Mouse (Mus musculus) ES-Bruce4 (cell line): ENCODE results near the gene Esrrg. TPM values are rescaled to one million over a fixed set of nuclear protein-coding genes. Genes with fewer than 3 reads are reported as not detected.

Experiments
- H3K27ac ChIP-seq: 2 replicates; pipeline ENCODE4 v1.5.1; 2012; ENCODE audit warnings: low read length, inconsistent platforms; ENCODE audit not compliant: insufficient read depth
- H3K27me3 ChIP-seq: 2 replicates; pipeline ENCODE4 v1.6.1; 2012; ENCODE audit warnings: mild to moderate bottlenecking, low read length, inconsistent platforms; ENCODE audit not compliant: control insufficient read depth, poor library complexity, insufficient read depth, severe bottlenecking
- H3K36me3 ChIP-seq: 2 replicates; pipeline ENCODE4 v1.6.1; 2012; ENCODE audit warnings: inconsistent platforms, mild to moderate bottlenecking, low read length, moderate library complexity; ENCODE audit not compliant: control insufficient read depth, poor library complexity, insufficient read depth, severe bottlenecking
- H3K4me1 ChIP-seq: one replicate; pipeline ENCODE4 v1.8.1; 2011; ENCODE audit warnings: low read length; ENCODE audit not compliant: control insufficient read depth, insufficient read depth
- H3K4me3 ChIP-seq: 2 replicates; pipeline ENCODE4 v1.5.1; 2011; ENCODE audit warnings: low read depth, mild to moderate bottlenecking, low read length
- H3K9ac ChIP-seq: 2 replicates; pipeline ENCODE4 v1.6.1; 2012; ENCODE audit warnings: low read depth, mild to moderate bottlenecking, inconsistent platforms; ENCODE audit not compliant: poor library complexity, severe bottlenecking
- H3K9me3 ChIP-seq: replicated peaks from 2 replicates; pipeline ENCODE4 v1.6.1; 2012; ENCODE audit warnings: mild to moderate bottlenecking, low read length, inconsistent platforms; ENCODE audit not compliant: control insufficient read depth, poor library complexity, insufficient read depth, severe bottlenecking
- CTCF ChIP-seq: IDR thresholded peaks from one replicate; pipeline ENCODE4 v1.8.1; 2011; ENCODE audit warnings: low read depth, low read length
- EP300 ChIP-seq: IDR thresholded peaks from 2 replicates; pipeline ENCODE4 v1.6.1; 2011; ENCODE audit warnings: low read depth, low read length; ENCODE audit not compliant: insufficient read depth
- POLR2A ChIP-seq: IDR thresholded peaks from one replicate; pipeline ENCODE4 v1.8.1; 2011; ENCODE audit warnings: low read length; ENCODE audit not compliant: insufficient read depth
- polyA plus RNA-seq: library from polyadenylated mRNA; stranded (reverse); fragments of >200 nt; gene quantifications from 2 replicates; pipeline ENCODE4 v1.2.4, GENCODE M21; 2011; ENCODE audit warnings: low read depth; ENCODE audit not compliant: missing spikeins, insufficient read depth, insufficient read length

Esrrg gene
- polyA plus RNA-seq, 1 experiment = not detected

- H3K9ac ChIP-seq = no peak overlapping the region
- no peak overlapping the region for H3K4me3 ChIP-seq
- no peaks in the 10 kb centered on the region; the same call in 1 of the 2 replicates for H3K27me3 ChIP-seq
- no peaks in the 10 kb centered on the region for H3K9me3 ChIP-seq
- no peak overlapping the region for H3K27ac ChIP-seq
- H3K36me3 ChIP-seq = no peaks in the 10 kb centered on the region
- TF ChIP-seq EP300 (no peak), CTCF (no peak), POLR2A (no peak)
- H3K4me1 ChIP-seq = peaks cover 2% of the 10 kb centered on the region
Measured at GRCm38 (mm10) chr1:187805001-187805400, 196.4 kb downstream of the Esrrg start.

DNA sequence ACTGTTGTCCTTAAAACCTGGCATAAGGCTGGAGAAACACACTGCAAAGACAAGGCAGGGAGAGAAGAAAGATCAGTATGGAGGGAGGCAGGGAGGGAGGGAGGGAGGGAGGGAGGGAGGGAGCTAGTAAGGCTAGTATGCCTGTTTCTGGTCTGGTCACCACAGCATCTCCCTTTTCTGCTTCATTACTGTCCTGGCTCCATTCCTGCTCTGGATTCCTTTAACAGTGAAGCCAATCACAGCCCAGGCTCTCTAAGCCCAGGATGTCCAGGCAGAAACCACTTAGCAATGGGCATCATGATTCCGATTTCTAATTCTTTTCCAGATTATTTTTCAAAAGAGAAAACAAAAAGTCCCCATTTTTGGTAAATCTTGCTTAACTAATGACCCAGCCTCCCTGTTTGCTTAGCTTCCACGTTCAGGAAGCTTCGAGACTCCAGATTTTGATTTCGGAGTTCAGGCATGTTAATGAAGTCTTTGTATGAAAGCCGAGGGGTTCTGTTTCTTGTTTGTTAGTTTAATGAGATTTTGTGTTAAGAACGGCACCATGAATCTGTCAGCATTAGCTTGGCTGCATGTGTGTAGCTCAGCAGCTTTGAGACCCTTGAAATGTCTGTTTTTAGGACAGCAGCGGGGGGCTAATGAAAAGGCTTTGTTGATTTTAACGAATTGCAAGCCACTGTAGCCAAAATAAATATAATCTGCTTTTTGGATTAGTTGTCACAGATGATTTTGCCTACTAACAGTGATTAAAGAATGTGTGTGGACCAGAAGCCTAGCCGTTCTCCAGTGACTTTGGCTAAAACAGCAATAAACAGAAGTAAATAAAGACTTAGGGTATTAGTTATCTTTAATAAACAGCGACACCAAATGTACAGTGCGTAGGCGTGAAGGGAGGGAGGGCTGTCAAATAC, 199.1 kb downstream of the Esrrg start:
- H3K27ac ChIP-seq = no peak overlapping the region
- H3K9me3 ChIP-seq = no peaks in the 10 kb centered on the region
- H3K4me3 ChIP-seq = no peak overlapping the region
- peaks cover 2% of the 10 kb centered on the region for H3K4me1 ChIP-seq
- no peaks in the 10 kb centered on the region for H3K27me3 ChIP-seq
- no peak overlapping the region for H3K9ac ChIP-seq
- TF ChIP-seq CTCF (no peak), EP300 (no peak), POLR2A (no peak)
- H3K36me3 ChIP-seq = no peaks in the 10 kb centered on the region

DNA sequence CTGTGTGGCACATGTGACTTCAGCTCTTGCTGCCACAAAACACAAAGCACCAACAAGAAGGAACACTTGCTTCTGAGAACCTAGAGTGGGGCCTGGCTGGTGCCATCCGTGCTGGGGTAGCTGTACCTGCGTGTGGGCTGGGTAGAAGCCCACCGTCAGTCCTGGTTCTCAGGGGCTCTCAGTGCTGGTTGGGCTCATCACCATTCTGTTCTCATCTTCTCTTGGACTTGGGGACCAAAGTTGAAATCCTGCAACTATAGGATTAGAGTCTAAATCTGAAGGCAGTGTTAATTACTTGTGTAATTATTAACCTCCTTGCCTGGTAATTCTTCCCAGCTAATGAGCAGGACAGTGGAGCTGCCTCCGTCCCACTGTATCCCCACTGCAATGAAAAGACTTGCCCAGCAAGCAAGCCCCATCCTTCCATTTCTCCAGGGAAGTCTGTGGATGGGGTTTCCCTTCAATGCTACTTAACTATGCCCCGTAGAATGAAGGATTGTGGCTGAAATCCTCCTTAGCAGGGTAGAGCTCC, 199.9 kb downstream of the Esrrg start:
- H3K4me1 ChIP-seq = peaks cover under 1% of the 10 kb centered on the region
- no peak overlapping the region for H3K4me3 ChIP-seq
- H3K27ac ChIP-seq = no peak overlapping the region
- no peaks in the 10 kb centered on the region for H3K27me3 ChIP-seq
- H3K36me3 ChIP-seq = no peaks in the 10 kb centered on the region
- H3K9ac ChIP-seq = no peak overlapping the region
- H3K9me3 ChIP-seq = no peaks in the 10 kb centered on the region
- no peak for TF ChIP-seq EP300
- TF ChIP-seq CTCF = no peak
- no peak for TF ChIP-seq POLR2A

DNA sequence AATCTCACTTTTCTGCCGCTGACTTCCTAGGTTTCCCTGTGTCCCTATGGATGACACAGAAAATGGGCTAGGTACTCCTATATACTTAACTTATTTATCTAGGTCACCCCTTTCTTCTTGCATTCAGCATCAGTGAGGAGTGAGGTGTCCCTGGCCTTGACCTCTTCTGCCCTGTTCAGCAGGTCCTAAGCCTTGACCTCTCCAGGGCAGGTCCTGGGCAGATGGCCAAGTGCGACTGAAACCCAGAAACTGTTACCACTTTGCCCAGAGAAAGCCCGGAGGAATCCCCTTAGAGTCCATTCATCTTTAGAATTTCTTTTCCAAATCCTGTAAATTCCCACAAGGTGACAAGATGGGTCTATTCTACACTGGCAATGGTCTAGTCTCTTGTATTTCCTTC, 201.0 kb downstream of the Esrrg start:
- H3K9ac ChIP-seq = no peak overlapping the region
- no peaks in the 10 kb centered on the region for H3K9me3 ChIP-seq
- no peaks in the 10 kb centered on the region for H3K36me3 ChIP-seq
- H3K4me1 ChIP-seq = no peaks in the 10 kb centered on the region
- H3K4me3 ChIP-seq = no peak overlapping the region
- no peak for TF ChIP-seq EP300
- no peak for TF ChIP-seq CTCF
- TF ChIP-seq POLR2A = no peak
- H3K27ac ChIP-seq = no peak overlapping the region
- H3K27me3 ChIP-seq = no peaks in the 10 kb centered on the region

GRCm38 (mm10) chr1:187819406-187819805, 210.8 kb downstream of the Esrrg start:
- TF ChIP-seq CTCF (no peak), POLR2A (no peak), EP300 (no peak)
- Histone ChIP-seq H3K9ac (no peak overlapping the region), H3K36me3 (no peaks in the 10 kb centered on the region), H3K27me3 (no peaks in the 10 kb centered on the region), H3K4me3 (no peak overlapping the region), H3K9me3 (no peaks in the 10 kb centered on the region), H3K27ac (no peak overlapping the region), H3K4me1 (no peaks in the 10 kb centered on the region)

GRCm38 (mm10) chr1:187821368-187821811, 212.8 kb downstream of the Esrrg start:
- Histone ChIP-seq H3K4me1 (no peaks in the 10 kb centered on the region), H3K27ac (no peak overlapping the region), H3K36me3 (no peaks in the 10 kb centered on the region), H3K27me3 (no peaks in the 10 kb centered on the region), H3K9me3 (no peaks in the 10 kb centered on the region), H3K9ac (no peak overlapping the region), H3K4me3 (no peak overlapping the region)
- TF ChIP-seq CTCF (no peak), EP300 (no peak), POLR2A (no peak)
